Mouse (Mus musculus): ENCODE measurements around the gene Setd3. TPM values are rescaled to one million over a fixed set of nuclear protein-coding genes. Genes with fewer than 3 reads are reported as not detected.

The Setd3 gene
- total RNA-seq, 1 experiment from 2014 or later, result 91.4 TPM

- no peak for ATAC-seq (ENCODE audit: extremely low read depth, insufficient number of reproducible peaks, low FRiP score, poor library complexity, severe bottlenecking)
Measured at GRCm38 (mm10) chr12:108208216-108208615, 29.1 kb upstream of the Setd3 start.

GRCm38 (mm10) chr12:108206641-108207040 is 27.5 kb upstream of the Setd3 start:
- ATAC-seq (ENCODE audit: extremely low read depth, insufficient number of reproducible peaks, low FRiP score, poor library complexity, severe bottlenecking), result peak; percentile 27; the same call in 1 of the 2 replicates

GRCm38 (mm10) chr12:108204978-108205377 is 25.9 kb upstream of the Setd3 start:
- ATAC-seq (ENCODE audit: extremely low read depth, insufficient number of reproducible peaks, low FRiP score, poor library complexity, severe bottlenecking), result no peak

- no peak for ATAC-seq (ENCODE audit: extremely low read depth, insufficient number of reproducible peaks, low FRiP score, poor library complexity, severe bottlenecking)
Measured at GRCm38 (mm10) chr12:108203895-108204294, 24.8 kb upstream of the Setd3 start.

- ATAC-seq (ENCODE audit: extremely low read depth, insufficient number of reproducible peaks, low FRiP score, poor library complexity, severe bottlenecking), result no peak
Measured at GRCm38 (mm10) chr12:108200094-108200493, 21.0 kb upstream of the Setd3 start.

GRCm38 (mm10) chr12:108198447-108198846 is 19.3 kb upstream of the Setd3 start:
- no peak for ATAC-seq (ENCODE audit: extremely low read depth, insufficient number of reproducible peaks, low FRiP score, poor library complexity, severe bottlenecking)

- no peak for ATAC-seq (ENCODE audit: extremely low read depth, insufficient number of reproducible peaks, low FRiP score, poor library complexity, severe bottlenecking)
Measured at GRCm38 (mm10) chr12:108195761-108196160, 16.6 kb upstream of the Setd3 start.

- ATAC-seq (ENCODE audit: extremely low read depth, insufficient number of reproducible peaks, low FRiP score, poor library complexity, severe bottlenecking), result no peak
Measured at GRCm38 (mm10) chr12:108193878-108194277, 14.8 kb upstream of the Setd3 start.

GRCm38 (mm10) chr12:108187541-108188091 is 8.5 kb upstream of the Setd3 start:
- ATAC-seq (ENCODE audit: extremely low read depth, insufficient number of reproducible peaks, low FRiP score, poor library complexity, severe bottlenecking), result no peak

- no peak for ATAC-seq (ENCODE audit: extremely low read depth, insufficient number of reproducible peaks, low FRiP score, poor library complexity, severe bottlenecking)
Measured at GRCm38 (mm10) chr12:108181716-108182115, 2.6 kb upstream of the Setd3 start.

- ATAC-seq (ENCODE audit: extremely low read depth, insufficient number of reproducible peaks, low FRiP score, poor library complexity, severe bottlenecking), result peak; percentile 92
Measured at GRCm38 (mm10) chr12:108179321-108180266, 480 bp upstream of the Setd3 start, which contains the start of gene Ccnk. Gene Ccnk, plus strand, starts transcription at chr12:108179579.

- no peak for ATAC-seq (ENCODE audit: extremely low read depth, insufficient number of reproducible peaks, low FRiP score, poor library complexity, severe bottlenecking)
Measured at GRCm38 (mm10) chr12:108178331-108179245, 526 bp downstream of the Setd3 start.

GRCm38 (mm10) chr12:108176366-108176765 is 2.7 kb downstream of the Setd3 start:
- no peak for ATAC-seq (ENCODE audit: extremely low read depth, insufficient number of reproducible peaks, low FRiP score, poor library complexity, severe bottlenecking)

GRCm38 (mm10) chr12:108174606-108175505 is 4.3 kb downstream of the Setd3 start:
- no peak for ATAC-seq (ENCODE audit: extremely low read depth, insufficient number of reproducible peaks, low FRiP score, poor library complexity, severe bottlenecking)

GRCm38 (mm10) chr12:108172639-108173038 is 6.5 kb downstream of the Setd3 start:
- ATAC-seq (ENCODE audit: extremely low read depth, insufficient number of reproducible peaks, low FRiP score, poor library complexity, severe bottlenecking), result no peak

GRCm38 (mm10) chr12:108171336-108171735 is 7.8 kb downstream of the Setd3 start:
- no peak for ATAC-seq (ENCODE audit: extremely low read depth, insufficient number of reproducible peaks, low FRiP score, poor library complexity, severe bottlenecking)

GRCm38 (mm10) chr12:108170467-108170866 is 8.6 kb downstream of the Setd3 start:
- ATAC-seq (ENCODE audit: extremely low read depth, insufficient number of reproducible peaks, low FRiP score, poor library complexity, severe bottlenecking), result peak; percentile 31; the same call in 1 of the 2 replicates

GRCm38 (mm10) chr12:108168909-108169308 is 10.2 kb downstream of the Setd3 start:
- ATAC-seq (ENCODE audit: extremely low read depth, insufficient number of reproducible peaks, low FRiP score, poor library complexity, severe bottlenecking), result no peak
